Mouse (Mus musculus) limb, embryonic 14.5 days (tissue): ENCODE results near the gene Alms1. TPM values are rescaled to one million over a fixed set of nuclear protein-coding genes. Genes with fewer than 3 reads are reported as not detected.

Source experiments
- ATAC-seq: fragments of 200-750 bp; cut with Nextera tagmentation; 2 replicates; pipeline ENCODE4 v1.8.0; 2017; ENCODE audit warnings: low read depth, moderate number of reproducible peaks, moderate TSS enrichment; ENCODE audit not compliant: low FRiP score
- DNase-seq: peaks from one replicate; pipeline ENCODE4 v3.0.0-alpha.2; 2015; ENCODE audit warnings: low spot score
- H3K27ac ChIP-seq: fragments of 300-500 bp; sonication (generic); replicated peaks from 2 replicates; pipeline ENCODE4 v1.5.1; 2014; ENCODE audit warnings: low read depth, mild to moderate bottlenecking, low read length, moderate library complexity, mixed read lengths
- H3K27me3 ChIP-seq: fragments of 300-500 bp; sonication (generic); 2 replicates; pipeline ENCODE4 v1.6.1; 2014; ENCODE audit warnings: low read length, mixed read lengths; ENCODE audit not compliant: control insufficient read depth, insufficient read depth
- H3K36me3 ChIP-seq: fragments of 300-500 bp; sonication (generic); 2 replicates; pipeline ENCODE4 v1.6.1; 2014; ENCODE audit warnings: mild to moderate bottlenecking, low read length, moderate library complexity, mixed read lengths; ENCODE audit not compliant: control insufficient read depth, insufficient read depth
- H3K4me1 ChIP-seq: fragments of 300-500 bp; sonication (generic); 2 replicates; pipeline ENCODE4 v1.6.1; 2014; ENCODE audit warnings: antibody characterized with exemption, low read length, mixed read lengths; ENCODE audit not compliant: control insufficient read depth, insufficient read depth
- H3K4me2 ChIP-seq: fragments of 300-500 bp; sonication (generic); replicated peaks from 2 replicates; pipeline ENCODE4 v1.6.1; 2014; ENCODE audit warnings: low read depth, mild to moderate bottlenecking, low read length, moderate library complexity; ENCODE audit not compliant: severe bottlenecking
- H3K4me3 ChIP-seq: fragments of 300-500 bp; sonication (generic); replicated peaks from 2 replicates; pipeline ENCODE4 v1.5.1; 2014; ENCODE audit warnings: low read length
- H3K9ac ChIP-seq: fragments of 300-500 bp; sonication (generic); 2 replicates; pipeline ENCODE4 v1.6.1; 2014; ENCODE audit warnings: mild to moderate bottlenecking, low read depth, low read length, moderate library complexity; ENCODE audit not compliant: severe bottlenecking
- H3K9me3 ChIP-seq: fragments of 300-500 bp; sonication (generic); 2 replicates; pipeline ENCODE4 v1.6.1; 2016; ENCODE audit warnings: low read length; ENCODE audit not compliant: control insufficient read depth
- POLR2A ChIP-seq: fragments of 200-500 bp; IDR thresholded peaks from 2 replicates; pipeline ENCODE4 v1.8.0; 2012; ENCODE audit warnings: inconsistent platforms, mild to moderate bottlenecking, moderate library complexity, borderline replicate concordance; ENCODE audit not compliant: insufficient read depth, insufficient read length; ENCODE audit errors: extremely low read depth
- WGBS: fragments of 180-500 bp; shearing (Covaris S2); extraction: QIAGEN DNeasy Blood & Tissue Kit; methylation state at CpG from one replicate; pipeline ENCODE4 v1.1.7; 2014; 5-methylcytosine and 5-hydroxymethylcytosine counted together
- polyA plus RNA-seq, 2 experiments: library from polyadenylated mRNA; depleted of rRNA in 1 of 2; stranded (reverse) in 1 of 2; unstranded in 1 of 2; fragments of >200 nt; fragmentation: Nextera tagmentation in 1 of 2; extraction: Ambion mirVana in 1 of 2; gene quantifications; 2 replicates each; pipeline versions ENCODE4 v1.2.1 to v1.2.3; 2012 to 2014

Alms1 gene
- polyA plus RNA-seq (2012; rRNA removed) (4.7 and 4.9 TPM in 2 replicates), polyA plus RNA-seq (2014; fragmentation: Nextera tagmentation; extraction: Ambion mirVana) (4.5 and 6.2 TPM in 2 replicates)

- Histone ChIP-seq H3K4me3 (peak within 1 kb of the TSS; percentile 68), H3K9me3 (no peaks in the 10 kb centered on the region), H3K36me3 (no peaks in the 10 kb centered on the region), H3K9ac (peak within 1 kb of the TSS; percentile 71), H3K27me3 (no peaks in the 10 kb centered on the region), H3K4me2 (peak within 1 kb of the TSS; percentile 58), H3K4me1 (peaks cover 21% of the 10 kb centered on the region), H3K27ac (peak within 1 kb of the TSS; percentile 61)
- ATAC-seq (peak; percentile 96), DNase-seq (peak; percentile 96)
- under 1% methylated on average over 57 of the region's 59 CpGs for WGBS
- TF ChIP-seq POLR2A: peak; percentile 50; the same call in 1 of the 2 replicates
These were observed at the start of gene Alms1 for GRCm38 (mm10) chr6:85587396-85588143. TSS of gene Alms1 (plus strand) at chr6:85587531.

GRCm38 (mm10) chr6:85543351-85544175, 43.8 kb upstream of the Alms1 start:
- Histone ChIP-seq H3K36me3 (no peaks in the 10 kb centered on the region), H3K4me3 (no peak overlapping the region), H3K27ac (no peak overlapping the region), H3K4me1 (no peaks in the 10 kb centered on the region), H3K9me3 (no peaks in the 10 kb centered on the region), H3K9ac (no peak overlapping the region), H3K27me3 (no peaks in the 10 kb centered on the region), H3K4me2 (no peak overlapping the region)
- TF ChIP-seq POLR2A: no peak
- DNase-seq: no peak
- ATAC-seq: no peak
- WGBS: 76% methylated on average over 10 of the region's 10 CpGs

GRCm38 (mm10) chr6:85544251-85544881, 43.0 kb upstream of the Alms1 start:
- H3K4me1 ChIP-seq: no peaks in the 10 kb centered on the region
- no peak overlapping the region for H3K4me3 ChIP-seq
- H3K4me2 ChIP-seq: no peak overlapping the region
- H3K9me3 ChIP-seq: no peaks in the 10 kb centered on the region
- ATAC-seq (no peak), DNase-seq (peak; percentile 46)
- WGBS: 58% methylated on average over 13 of the region's 13 CpGs
- no peak overlapping the region for H3K27ac ChIP-seq
- no peak for TF ChIP-seq POLR2A
- H3K27me3 ChIP-seq: no peaks in the 10 kb centered on the region
- H3K36me3 ChIP-seq: no peaks in the 10 kb centered on the region
- no peak overlapping the region for H3K9ac ChIP-seq

- DNase-seq: no peak
- H3K9me3 ChIP-seq: no peaks in the 10 kb centered on the region
- no peak for ATAC-seq
- H3K9ac ChIP-seq: no peak overlapping the region
- no peak overlapping the region for H3K4me2 ChIP-seq
- TF ChIP-seq POLR2A: no peak
- no peaks in the 10 kb centered on the region for H3K36me3 ChIP-seq
- H3K27me3 ChIP-seq: no peaks in the 10 kb centered on the region
- H3K27ac ChIP-seq: no peak overlapping the region
- WGBS: 76% methylated on average over 5 of the region's 5 CpGs
- H3K4me3 ChIP-seq: no peak overlapping the region
- H3K4me1 ChIP-seq: no peaks in the 10 kb centered on the region
These were observed 39.7 kb upstream of the Alms1 start for GRCm38 (mm10) chr6:85547642-85548041.

GRCm38 (mm10) chr6:85562374-85562773, 25.0 kb upstream of the Alms1 start:
- Histone ChIP-seq H3K4me1 (no peaks in the 10 kb centered on the region), H3K27me3 (no peaks in the 10 kb centered on the region), H3K9me3 (no peaks in the 10 kb centered on the region), H3K27ac (no peak overlapping the region), H3K4me2 (no peak overlapping the region), H3K9ac (no peak overlapping the region), H3K4me3 (no peak overlapping the region), H3K36me3 (no peaks in the 10 kb centered on the region)
- 39% methylated on average over 1 of the region's 1 CpGs for WGBS
- ATAC-seq (no peak), DNase-seq (no peak)
- TF ChIP-seq POLR2A: no peak
